Mouse (Mus musculus): ENCODE measurements around the gene Olfr198. TPM values are rescaled to one million over a fixed set of nuclear protein-coding genes. Genes with fewer than 3 reads are reported as not detected.
"Not testable (repeated sequence)": the region's sequence is repeated elsewhere in the genome, so short reads cannot be mapped to it uniquely, and the experiment has no call there.

Gene Olfr198
- not detected for total RNA-seq (2021)
- long read RNA-seq, experiment 1: 0 reads
- long read RNA-seq, experiment 2: 0 reads

DNA sequence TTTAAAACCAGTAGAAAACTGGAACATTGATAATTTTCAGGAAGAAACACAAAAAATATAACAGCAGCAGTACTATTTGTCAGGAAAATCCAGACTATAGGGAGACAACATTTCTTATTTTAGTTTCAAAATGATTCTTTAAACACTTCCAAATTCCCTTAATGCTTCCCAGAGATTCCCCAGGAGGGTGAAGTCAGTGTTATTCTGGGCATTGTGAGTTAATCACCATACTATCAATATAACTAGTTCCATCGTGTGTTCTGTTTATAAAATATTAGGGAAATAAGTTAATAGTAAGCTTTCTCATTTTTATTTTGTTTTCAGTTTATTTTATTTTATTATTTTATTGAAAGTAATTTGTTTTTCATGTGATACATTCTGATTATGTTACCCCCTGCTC lies at the start of gene Olfr198:
Olfr198 (minus strand) TSS at position 101 of the 400 bp plus-strand sequence.
- DNase-seq: not testable (repeated sequence)

DNA sequence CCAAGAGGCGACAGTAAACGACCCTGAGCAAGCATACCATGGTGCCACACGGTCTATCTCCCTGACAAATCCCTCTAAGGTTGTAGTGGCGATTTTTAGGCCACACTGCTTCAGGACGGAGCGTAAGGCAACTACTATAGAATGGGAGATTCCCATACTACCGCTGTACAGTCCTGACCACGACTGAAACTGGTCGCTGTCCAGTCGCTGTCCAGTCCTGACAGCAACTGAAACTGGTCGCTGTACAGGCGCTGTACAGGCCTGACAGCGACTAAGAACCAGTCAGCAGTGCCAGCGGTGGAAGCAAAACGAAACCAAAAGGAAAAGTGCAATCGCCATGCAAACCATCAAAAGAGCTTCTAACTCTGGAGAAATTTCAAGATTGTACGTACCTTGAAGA lies 46.4 kb upstream of the Olfr198 start:
- no peak for DNase-seq

DNA sequence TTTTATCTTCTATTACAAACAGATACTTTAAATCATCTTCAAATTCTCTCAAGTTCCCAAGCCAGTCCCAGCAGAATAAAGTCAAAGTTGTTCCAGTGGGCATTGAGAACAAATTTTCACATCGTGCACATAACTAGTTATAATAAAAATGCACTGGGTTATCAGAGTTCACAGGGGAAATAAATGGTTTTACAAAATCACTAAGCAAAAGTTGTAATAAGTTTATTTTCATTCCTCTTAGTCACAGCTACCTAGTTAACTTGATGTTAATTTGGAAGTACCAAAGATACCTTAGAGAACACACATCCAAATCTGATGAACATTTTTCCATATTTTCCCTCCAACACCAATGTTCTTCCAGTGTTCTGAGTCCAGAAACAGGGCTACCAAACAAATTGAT lies 16.3 kb upstream of the Olfr198 start, which contains the start of gene Olfr199:
Olfr199 (minus strand) TSS at position 101 of the 400 bp plus-strand sequence.
- DNase-seq: not testable (repeated sequence)

DNA sequence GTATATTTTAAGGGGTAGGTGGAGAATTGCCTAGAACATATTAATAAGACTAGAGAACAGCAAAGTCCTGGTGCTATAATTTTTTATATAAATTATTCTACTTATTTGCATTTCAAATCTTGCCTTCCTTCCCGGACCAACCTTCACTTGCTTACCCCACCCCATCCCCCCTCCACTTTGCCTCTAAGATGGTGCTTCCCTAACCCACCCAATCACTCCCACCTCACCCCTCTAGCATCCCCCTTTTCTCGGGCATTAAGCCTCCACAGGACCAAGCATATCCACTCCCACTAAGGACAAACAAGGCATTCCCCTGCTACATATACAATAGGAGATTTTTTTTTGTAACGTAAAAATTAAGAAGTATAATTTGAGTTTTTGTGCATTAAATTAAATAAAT lies 14.5 kb upstream of the Olfr198 start:
- DNase-seq: not testable (repeated sequence)

DNA sequence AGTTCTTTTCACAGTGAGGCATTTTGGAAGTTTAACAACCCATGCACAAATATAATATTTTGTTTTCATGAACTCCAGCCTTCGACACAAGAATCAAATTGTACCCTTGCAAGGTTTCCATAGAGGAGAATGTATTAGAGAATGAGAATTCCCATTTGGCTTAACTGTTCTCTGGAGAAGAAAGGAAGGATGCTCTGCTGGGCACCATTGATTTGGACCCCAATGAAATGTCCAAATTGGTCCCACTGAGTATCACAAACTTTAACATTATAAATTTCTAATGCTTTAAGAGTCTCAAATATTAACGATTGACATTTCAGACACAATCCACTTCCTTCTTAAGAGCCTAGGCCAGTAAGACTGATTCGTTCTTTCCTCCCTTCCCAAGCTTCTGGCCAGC lies 33.0 kb downstream of the Olfr198 start, which contains the start of gene Olfr196:
Olfr196 (minus strand) TSS at position 101 of the 400 bp plus-strand sequence.
- DNase-seq: no peak

DNA sequence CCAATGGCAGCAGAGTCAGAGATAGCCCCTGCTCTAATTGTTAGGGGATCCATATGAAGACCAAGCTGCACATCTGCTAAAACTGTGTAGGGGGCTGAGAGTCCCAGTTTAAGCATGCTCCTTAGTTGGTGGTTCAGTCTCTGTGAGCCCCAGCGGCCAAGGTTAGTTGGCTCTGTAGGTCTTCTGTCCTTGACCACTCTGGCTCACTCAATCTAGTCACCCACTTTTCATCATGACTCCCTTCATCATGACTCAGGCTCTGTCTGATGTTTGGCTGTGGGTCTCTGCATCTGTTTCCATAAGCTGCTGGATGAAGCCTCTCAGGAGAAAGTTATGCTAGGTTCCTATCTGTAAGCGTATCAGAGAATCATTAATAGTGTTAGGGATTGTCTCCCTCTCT lies 51.3 kb downstream of the Olfr198 start:
- DNase-seq: no peak

Other genes with a start within 250 kb of the Olfr198 start
- not detected for gene Olfr183, start 208.2 kb downstream of the Olfr198 start, total RNA-seq (2021)
- gene Olfr186, start 173.2 kb downstream of the Olfr198 start, total RNA-seq (2021): not detected
- not detected for gene Olfr187, start 163.8 kb downstream of the Olfr198 start, total RNA-seq (2021)
- not detected for gene Olfr190, start 125.5 kb downstream of the Olfr198 start, total RNA-seq (2021)
- gene Olfr191, start 113.7 kb downstream of the Olfr198 start, total RNA-seq (2021): not detected
- not detected for gene Olfr193, start 91.7 kb downstream of the Olfr198 start, total RNA-seq (2021)
- not detected for gene Olfr194, start 82.5 kb downstream of the Olfr198 start, total RNA-seq (2021)
- not detected for gene Olfr195, start 56.5 kb downstream of the Olfr198 start, total RNA-seq (2021)
- gene Olfr196, start 33.1 kb downstream of the Olfr198 start, total RNA-seq (2021): not detected
- gene Olfr199, start 16.2 kb upstream of the Olfr198 start, total RNA-seq (2021): not detected
- gene Olfr201, start 69.1 kb upstream of the Olfr198 start, total RNA-seq (2021): not detected
- not detected for gene Olfr202, start 83.3 kb upstream of the Olfr198 start, total RNA-seq (2021)
- not detected for gene Olfr203, start 95.3 kb upstream of the Olfr198 start, total RNA-seq (2021)
- gene Olfr204, start 114.7 kb upstream of the Olfr198 start, total RNA-seq (2021): not detected
- gene Olfr205, start 127.6 kb upstream of the Olfr198 start, total RNA-seq (2021): not detected
- not detected for gene Olfr206, start 145.7 kb upstream of the Olfr198 start, total RNA-seq (2021)
- gene Olfr209, start 160.5 kb upstream of the Olfr198 start, total RNA-seq (2021): not detected
- not detected for gene Gabrr3, start 203.8 kb upstream of the Olfr198 start, total RNA-seq (2021)

Data from adrenal gland, postnatal 10 days (tissue).